Mouse (Mus musculus) stomach, embryonic 14.5 days (tissue): ENCODE results near the gene Abcb10. TPM values are rescaled to one million over a fixed set of nuclear protein-coding genes. Genes with fewer than 3 reads are reported as not detected.
"Not testable (repeated sequence)": the region's sequence is repeated elsewhere in the genome, so short reads cannot be mapped to it uniquely, and the experiment has no call there.

Source experiments
- ATAC-seq: fragments of 200-750 bp; cut with Nextera tagmentation; 2 replicates; pipeline ENCODE4 v1.8.0; 2017; ENCODE audit warnings: low read depth, moderate TSS enrichment; ENCODE audit not compliant: insufficient number of reproducible peaks, insufficient read depth, low FRiP score
- H3K27ac ChIP-seq: fragments of 300-500 bp; sonication (generic); 2 replicates; pipeline ENCODE4 v1.5.1; 2014; ENCODE audit warnings: mild to moderate bottlenecking, low read length, moderate library complexity, mixed read lengths
- H3K27me3 ChIP-seq: fragments of 300-500 bp; sonication (generic); 2 replicates; pipeline ENCODE4 v1.6.1; 2014; ENCODE audit warnings: low read length, control low read depth, mixed read lengths; ENCODE audit not compliant: control insufficient read depth, insufficient read depth
- H3K36me3 ChIP-seq: fragments of 300-500 bp; sonication (generic); 2 replicates; pipeline ENCODE4 v1.6.1; 2014; ENCODE audit warnings: mild to moderate bottlenecking, control low read depth, low read length, moderate library complexity, mixed read lengths; ENCODE audit not compliant: control insufficient read depth, insufficient read depth
- H3K4me1 ChIP-seq: fragments of 300-500 bp; sonication (generic); 2 replicates; pipeline ENCODE4 v1.6.1; 2014; ENCODE audit warnings: low read length, control low read depth, mixed read lengths; ENCODE audit not compliant: control insufficient read depth, insufficient read depth
- H3K4me2 ChIP-seq: fragments of 300-500 bp; sonication (generic); replicated peaks from 2 replicates; pipeline ENCODE4 v1.6.1; 2014; ENCODE audit warnings: low read depth, low read length, control low read depth
- H3K4me3 ChIP-seq: fragments of 300-500 bp; sonication (generic); 2 replicates; pipeline ENCODE4 v1.5.1; 2014; ENCODE audit warnings: low read depth, low read length, control low read depth
- H3K9ac ChIP-seq: fragments of 300-500 bp; sonication (generic); replicated peaks from 2 replicates; pipeline ENCODE4 v1.6.1; 2014; ENCODE audit warnings: low read depth, mild to moderate bottlenecking, control low read depth, low read length, moderate library complexity, mixed read lengths
- H3K9me3 ChIP-seq: fragments of 300-500 bp; sonication (generic); 2 replicates; pipeline ENCODE4 v1.6.1; 2016; ENCODE audit warnings: low read depth, low read length, control low read depth; ENCODE audit not compliant: control insufficient read depth
- WGBS: fragments of 180-500 bp; shearing (Covaris S2); extraction: QIAGEN DNeasy Blood & Tissue Kit; methylation state at CpG from one replicate; pipeline ENCODE4 v1.1.7; 2014; 5-methylcytosine and 5-hydroxymethylcytosine counted together
- polyA plus RNA-seq: library from polyadenylated mRNA; unstranded; fragments of >200 nt; fragmentation: Nextera tagmentation; extraction: Ambion mirVana; gene quantifications from 2 replicates; pipeline ENCODE4 v1.2.1, GENCODE M21; 2014

Abcb10 gene
- 23.8 and 24.5 TPM in 2 replicates for polyA plus RNA-seq

DNA sequence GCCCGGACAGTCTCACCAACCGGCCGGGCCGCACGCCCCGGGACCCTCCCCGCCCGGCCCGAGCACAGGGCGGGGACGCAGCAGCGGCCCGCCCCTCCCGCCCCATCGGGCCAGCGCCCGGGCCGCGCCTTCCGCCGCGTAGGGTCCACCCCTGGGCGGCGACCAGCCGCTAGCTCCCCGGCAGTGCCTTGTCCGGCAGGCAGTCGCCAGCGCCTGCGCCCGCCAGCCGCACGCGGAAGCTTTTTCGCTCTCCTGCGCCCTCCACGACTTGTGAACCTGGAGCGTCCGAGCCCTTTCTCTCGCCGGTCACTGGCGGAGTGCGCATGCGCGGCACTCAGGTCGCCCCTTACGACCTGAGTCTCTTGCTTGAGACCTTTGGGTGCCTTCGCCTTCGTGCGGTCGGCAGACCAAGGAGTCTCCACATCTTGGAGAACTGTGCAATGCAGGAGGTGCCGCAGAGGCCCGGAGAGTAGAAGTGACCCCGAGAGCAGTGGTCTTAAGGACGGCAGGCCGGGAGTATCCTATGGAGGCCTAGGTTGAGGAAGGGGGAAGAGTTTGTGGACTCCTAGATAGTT is at the start of gene Abcb10:
Abcb10 (minus strand) TSS at position 297 of the 575 bp plus-strand sequence.
- peaks cover 20% of the 10 kb centered on the region for H3K4me1 ChIP-seq
- under 1% methylated on average over 53 of the region's 56 CpGs for WGBS
- peak within 1 kb of the TSS; percentile 82 for H3K4me3 ChIP-seq
- peak; percentile 92 for ATAC-seq
- H3K9ac ChIP-seq: peak within 1 kb of the TSS; percentile 83
- no peaks in the 10 kb centered on the region for H3K9me3 ChIP-seq
- no peaks in the 10 kb centered on the region for H3K27me3 ChIP-seq
- H3K4me2 ChIP-seq: peak within 1 kb of the TSS; percentile 96
- peak within 1 kb of the TSS; percentile 91 for H3K27ac ChIP-seq
- no peaks in the 10 kb centered on the region for H3K36me3 ChIP-seq

DNA sequence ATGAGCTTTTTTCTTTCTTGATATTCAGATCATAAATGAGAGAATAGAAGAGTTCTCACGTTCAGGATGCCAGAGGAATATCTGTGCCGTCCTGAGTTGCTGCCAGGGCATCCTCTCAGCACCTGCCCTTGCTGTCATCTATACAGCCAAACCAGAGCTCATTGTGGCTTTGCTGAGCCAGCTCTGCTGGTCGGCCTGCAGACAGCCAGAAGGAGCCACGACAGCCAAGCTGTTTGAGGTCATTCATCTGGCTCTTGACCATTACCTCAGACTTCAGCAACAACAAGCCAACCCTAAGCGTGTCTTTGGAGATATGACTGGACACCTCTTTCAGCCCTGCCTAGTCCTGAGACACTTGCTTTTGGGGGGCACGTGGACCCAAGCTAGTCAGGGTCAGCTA is 44.9 kb upstream of the Abcb10 start:
- H3K27ac ChIP-seq: no peak overlapping the region
- peaks cover 46% of the 10 kb centered on the region for H3K36me3 ChIP-seq
- no peaks in the 10 kb centered on the region for H3K27me3 ChIP-seq
- 81% methylated on average over 6 of the region's 6 CpGs for WGBS
- H3K4me2 ChIP-seq: no peak overlapping the region
- 0 out of 2 replicates have a peak, but pooled peaks cover under 1% of the 10 kb centered on the region for H3K4me1 ChIP-seq
- no peak overlapping the region for H3K9ac ChIP-seq
- H3K4me3 ChIP-seq: no peak overlapping the region
- no peaks in the 10 kb centered on the region for H3K9me3 ChIP-seq
- no peak for ATAC-seq

DNA sequence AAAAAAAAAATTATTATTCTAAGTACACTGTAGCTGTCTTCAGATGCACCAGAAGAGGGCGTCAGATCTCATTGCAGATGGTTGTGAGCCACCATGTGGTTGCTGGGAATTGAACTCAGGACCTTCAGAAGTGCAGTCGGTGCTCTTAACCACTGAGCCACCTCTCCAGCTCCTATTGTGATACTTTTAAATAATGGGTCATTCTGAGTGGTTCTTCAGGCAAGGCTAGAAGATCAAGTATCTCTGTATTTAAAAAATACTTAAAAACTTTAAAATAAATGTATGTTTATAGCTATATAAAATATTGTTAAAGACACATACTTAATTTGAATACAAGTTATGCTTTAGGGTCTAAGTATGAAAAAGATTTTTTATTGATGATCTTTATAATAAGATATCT is 43.3 kb upstream of the Abcb10 start:
- not testable (repeated sequence) for H3K4me1 ChIP-seq, H3K9ac ChIP-seq, H3K4me3 ChIP-seq, H3K27ac ChIP-seq, H3K27me3 ChIP-seq, ATAC-seq, H3K9me3 ChIP-seq, H3K4me2 ChIP-seq
- peaks cover 40% of the 10 kb centered on the region for H3K36me3 ChIP-seq
- WGBS: 77% methylated on average over 2 of the region's 2 CpGs

DNA sequence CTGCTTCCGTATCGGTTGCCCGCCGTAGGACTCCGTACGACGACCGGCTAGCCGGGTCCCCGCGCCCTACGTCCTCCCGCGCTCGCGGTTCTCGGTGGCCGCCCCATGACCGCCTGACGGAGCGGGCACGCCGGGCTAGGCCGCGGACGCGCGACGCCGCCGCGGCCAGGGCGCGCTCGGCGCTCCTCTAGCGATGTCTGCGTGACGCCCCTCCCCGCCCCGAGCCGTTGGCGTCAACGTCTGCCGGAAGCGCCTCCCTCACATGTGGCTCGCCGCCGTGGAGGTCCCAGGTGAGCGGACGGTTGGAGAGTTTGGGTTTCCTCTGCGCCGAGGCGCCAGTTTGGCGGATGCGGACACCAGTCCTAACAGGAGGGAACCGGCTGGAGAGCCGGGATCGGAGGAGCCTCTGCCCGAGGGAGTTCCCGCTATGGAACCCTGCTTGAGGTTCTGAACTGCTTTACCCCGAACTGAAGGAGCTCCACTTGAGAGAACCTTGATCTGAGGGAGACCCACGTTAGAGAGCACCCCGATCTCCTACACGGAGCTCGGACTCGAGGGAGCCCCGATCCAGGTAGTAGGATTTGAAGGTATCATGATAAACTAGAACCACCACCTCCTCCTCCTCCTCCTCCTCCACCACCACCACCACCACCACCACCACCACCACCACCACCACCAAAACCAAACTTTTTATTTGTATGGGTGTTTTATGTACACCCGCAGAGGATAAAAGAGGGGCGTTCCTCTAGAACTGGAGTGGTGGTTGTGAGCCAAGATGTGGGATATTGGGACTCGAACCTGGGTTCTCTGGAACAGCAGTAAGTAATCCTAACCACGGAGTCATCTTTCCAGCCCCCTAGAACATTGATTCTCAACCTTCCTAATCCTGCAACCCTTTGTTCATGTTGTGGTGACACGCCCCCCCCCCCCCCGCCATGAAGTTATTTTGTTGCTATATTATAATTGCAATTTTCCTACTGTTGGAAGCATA is 38.6 kb upstream of the Abcb10 start, which contains the start of the genes Taf5l and Urb2:
Taf5l (minus strand) TSS at position 161 of the 991 bp plus-strand sequence.
Urb2 (plus strand) TSS at position 272 of the 991 bp plus-strand sequence.
- H3K4me2 ChIP-seq: peak within 1 kb of the TSS; percentile 79
- H3K27ac ChIP-seq: peak within 1 kb of the TSS; percentile 88
- under 1% methylated on average over 57 of the region's 74 CpGs for WGBS
- H3K4me3 ChIP-seq: peak within 1 kb of the TSS; percentile 86
- no peaks in the 10 kb centered on the region for H3K27me3 ChIP-seq
- peaks cover 4% of the 10 kb centered on the region for H3K36me3 ChIP-seq
- ATAC-seq: peak; percentile 92
- H3K4me1 ChIP-seq: peaks cover 19% of the 10 kb centered on the region
- no peaks in the 10 kb centered on the region for H3K9me3 ChIP-seq
- H3K9ac ChIP-seq: peak within 1 kb of the TSS; percentile 87

DNA sequence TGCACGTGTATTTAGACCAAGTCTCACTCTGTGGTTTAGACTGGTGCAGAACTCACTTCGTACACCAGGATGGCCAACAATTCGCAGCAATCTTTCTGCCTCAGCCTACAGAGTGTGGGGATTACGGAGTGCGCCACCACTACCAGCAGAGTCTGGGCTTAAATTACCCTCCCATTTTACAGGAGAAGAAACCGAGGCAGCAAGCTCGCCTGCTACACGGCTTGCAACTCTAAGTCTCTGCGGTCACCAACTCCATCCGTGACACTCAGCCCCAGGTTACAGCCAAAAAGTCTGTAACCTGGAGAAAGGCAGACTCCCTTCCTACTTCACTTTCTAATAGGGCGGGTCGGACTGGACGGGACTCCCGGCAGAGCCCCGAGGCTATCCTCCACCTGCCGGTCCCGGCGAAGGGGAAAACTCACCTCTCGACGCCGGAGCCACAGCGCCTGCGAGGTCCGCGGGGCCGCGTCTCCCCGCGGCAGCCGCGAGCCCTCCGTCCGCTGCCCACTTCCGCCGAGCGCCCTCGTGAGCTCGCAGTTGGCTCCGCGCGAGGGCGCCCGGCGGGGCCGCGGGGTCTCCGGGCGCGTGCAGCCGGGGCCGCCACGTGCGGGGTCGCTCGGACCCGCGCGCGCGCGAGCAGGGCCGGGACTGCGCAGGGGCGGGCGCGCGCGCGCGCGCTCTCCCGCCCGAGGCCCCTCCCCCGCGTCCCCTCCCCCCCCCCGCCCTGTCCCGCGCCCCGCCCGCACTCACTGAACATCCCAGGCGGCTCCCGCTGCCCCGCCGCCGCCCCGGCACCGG is 37.7 kb upstream of the Abcb10 start:
- Histone ChIP-seq H3K4me3 (peak overlapping the region; percentile 86), H3K9me3 (no peaks in the 10 kb centered on the region), H3K27ac (peak overlapping the region; percentile 88), H3K4me1 (peaks cover 19% of the 10 kb centered on the region), H3K4me2 (peak overlapping the region; percentile 79), H3K9ac (peak overlapping the region; percentile 87), H3K27me3 (no peaks in the 10 kb centered on the region), H3K36me3 (peaks cover 4% of the 10 kb centered on the region; the same call in 1 of the 2 replicates)
- ATAC-seq: peak; percentile 77
- under 1% methylated on average over 53 of the region's 87 CpGs for WGBS

DNA sequence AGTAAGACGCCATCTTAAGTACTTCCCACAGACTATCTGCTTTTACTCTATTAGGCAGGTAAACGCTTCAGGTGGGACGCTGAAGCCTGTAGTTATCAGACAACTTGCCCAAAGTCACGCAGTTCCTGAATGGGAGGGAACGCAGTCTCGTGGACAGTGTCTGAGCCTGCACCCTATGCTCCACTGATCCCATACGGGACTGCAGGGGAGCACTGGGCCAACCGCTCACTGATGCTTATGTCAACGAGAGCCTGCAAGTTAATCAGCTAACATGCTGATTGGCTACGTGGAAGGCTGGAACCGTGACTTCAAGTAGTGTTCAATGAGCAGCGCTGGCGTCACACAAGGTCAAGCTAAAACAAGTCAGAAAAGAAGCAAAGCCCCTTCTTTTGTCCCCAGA is 36.9 kb upstream of the Abcb10 start:
- Histone ChIP-seq H3K9ac (peak overlapping the region; percentile 87; the same call in 1 of the 2 replicates), H3K4me1 (peaks cover 19% of the 10 kb centered on the region), H3K36me3 (peaks cover 4% of the 10 kb centered on the region; the same call in 1 of the 2 replicates), H3K4me3 (peak overlapping the region; percentile 86), H3K9me3 (no peaks in the 10 kb centered on the region), H3K27me3 (no peaks in the 10 kb centered on the region), H3K27ac (0 out of 2 replicates have a peak overlapping the region, but pooled peaks have one; percentile 39), H3K4me2 (peak overlapping the region; percentile 79)
- WGBS: 23% methylated on average over 13 of the region's 13 CpGs
- no peak for ATAC-seq

DNA sequence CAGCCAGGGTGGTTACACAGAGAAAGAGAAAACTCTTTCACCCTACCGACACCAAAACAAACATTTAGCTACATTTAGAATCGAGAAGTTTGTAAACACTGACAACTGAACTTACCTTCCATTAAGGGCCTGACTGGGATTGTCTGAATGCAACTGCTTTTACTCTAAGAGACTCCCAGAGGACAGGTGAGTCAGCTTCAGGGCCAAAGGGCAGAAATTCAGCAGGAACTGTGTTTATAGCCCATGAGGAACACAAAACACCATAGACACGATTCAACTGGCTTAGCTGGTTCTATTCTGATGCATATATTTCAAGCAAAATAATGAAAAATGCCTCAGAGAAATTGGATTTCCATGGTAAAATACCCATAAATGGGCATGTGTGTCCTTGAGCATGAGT is 31.8 kb upstream of the Abcb10 start:
- Histone ChIP-seq H3K4me1 (peaks cover 7% of the 10 kb centered on the region), H3K36me3 (peaks cover under 1% of the 10 kb centered on the region; the same call in 1 of the 2 replicates), H3K27me3 (no peaks in the 10 kb centered on the region), H3K27ac (no peak overlapping the region), H3K4me3 (no peak overlapping the region), H3K4me2 (no peak overlapping the region), H3K9ac (no peak overlapping the region), H3K9me3 (no peaks in the 10 kb centered on the region)
- no peak for ATAC-seq
- 59% methylated on average over 3 of the region's 3 CpGs for WGBS

DNA sequence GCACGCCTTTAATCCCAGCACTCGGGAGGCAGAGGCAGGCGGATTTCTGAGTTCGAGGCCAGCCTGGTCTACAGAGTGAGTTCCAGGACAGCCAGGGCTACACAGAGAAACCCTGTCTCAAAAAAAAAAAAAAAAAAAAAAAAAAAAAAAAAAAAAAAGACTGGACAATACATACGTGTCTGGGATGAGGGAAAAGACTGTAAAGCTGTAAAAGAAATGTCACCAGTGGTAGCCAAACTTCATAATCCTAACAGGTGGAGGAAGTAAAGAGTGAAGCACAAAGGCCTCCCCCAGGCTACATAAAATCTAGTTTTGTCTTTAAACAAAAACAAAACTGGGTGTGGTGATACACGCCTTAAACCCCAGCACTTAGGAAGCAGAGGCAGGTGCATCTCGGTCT is 31.4 kb upstream of the Abcb10 start:
- ATAC-seq, H3K4me2 ChIP-seq, H3K36me3 ChIP-seq, H3K9me3 ChIP-seq, H3K4me3 ChIP-seq, H3K27me3 ChIP-seq, H3K9ac ChIP-seq, H3K4me1 ChIP-seq, H3K27ac ChIP-seq: not testable (repeated sequence)
- 92% methylated on average over 7 of the region's 7 CpGs for WGBS
